9 mouse cellular contexts compared by ENCODE assay signal in the genomic region with DNA sequence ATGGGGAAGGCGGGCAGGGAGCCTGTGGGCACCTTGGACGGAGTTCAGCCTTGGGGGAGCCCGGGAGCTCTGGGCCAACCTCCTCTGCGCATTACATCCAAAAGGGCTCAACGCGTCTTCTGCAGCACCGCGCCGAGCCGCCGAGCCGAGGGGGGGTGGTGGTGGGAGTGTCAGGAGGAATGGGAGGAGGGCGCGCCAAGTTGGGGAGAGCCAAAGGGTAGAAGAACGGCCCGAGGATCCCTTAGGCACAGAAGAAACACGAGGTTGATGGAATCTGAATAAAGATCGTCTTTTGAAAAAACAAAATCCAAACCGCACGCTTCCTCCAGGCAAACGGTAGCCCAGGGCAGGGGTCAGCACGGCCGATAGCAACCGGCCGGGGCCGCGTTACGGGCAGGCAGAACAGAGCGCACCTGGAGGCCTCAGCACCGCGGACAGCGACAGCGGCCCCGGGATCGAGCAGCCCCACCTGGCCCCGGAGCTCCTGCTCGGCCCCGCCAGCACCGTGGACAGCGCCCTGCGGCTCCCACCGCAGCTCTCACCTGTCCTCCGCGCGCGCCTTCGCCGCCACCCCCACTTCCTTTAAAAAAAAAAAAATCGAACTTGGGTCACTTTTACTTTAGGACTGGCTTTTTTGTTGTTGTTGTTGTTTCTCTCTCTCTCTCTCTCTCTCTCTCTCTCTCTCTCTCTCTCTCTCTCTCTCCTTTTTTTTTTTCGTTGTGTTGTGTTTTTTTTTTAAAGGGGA. TPM values are rescaled to one million over a fixed set of nuclear protein-coding genes. Genes with fewer than 3 reads are reported as not detected.
DNase-seq lines count a peak whose midpoint lies in the region; ATAC-seq and TF ChIP-seq lines count a peak whose summit lies in the region.
"Had no signal": no experiment of that assay in that cellular context is flagged by ENCODE, and none has a peak within 500 bp of the region (broad histone marks: within the 10 kb centered on the region; RNA-seq: fewer than 3 reads in every experiment).

No protein-coding gene starts in this region.

- H3K27me3 ChIP-seq in forebrain, embryonic 12.5 days, result peaks cover 98% of the 10 kb centered on the region
- H3K27me3 ChIP-seq in forebrain, embryonic 16.5 days (replicated peaks; ENCODE audit: control insufficient read depth, insufficient read depth, low read length), result peaks cover 67% of the 10 kb centered on the region
- H3K27me3 ChIP-seq in hindbrain, embryonic 12.5 days, result peaks cover 98% of the 10 kb centered on the region
- peaks cover 95% of the 10 kb centered on the region for H3K27me3 ChIP-seq in limb, embryonic 14.5 days (ENCODE audit: control insufficient read depth, insufficient read depth, low read length)
- H3K27me3 ChIP-seq in midbrain, postnatal 0 days (ENCODE audit: insufficient read depth, low read length), result peaks cover 43% of the 10 kb centered on the region
- peaks cover 35% of the 10 kb centered on the region for H3K27me3 ChIP-seq in thymus, adult 2 months (ENCODE audit: control insufficient read depth, insufficient read depth, low read length)

- DNase-seq in embryo, embryonic 10 days (ENCODE audit: low spot score), result peak; percentile 84
- peak; percentile 80 for DNase-seq in limb, embryonic 14.5 days (ENCODE audit: low spot score)
- peak; percentile 50 for DNase-seq in midbrain, postnatal 0 days (ENCODE audit: low spot score)
- peak; percentile 91 for DNase-seq in thymus, adult 2 months

- H3K27ac ChIP-seq in forebrain, embryonic 12.5 days, result no peak overlapping the region
- H3K27ac ChIP-seq in forebrain, embryonic 16.5 days (ENCODE audit: low read length), result no peak overlapping the region
- no peak overlapping the region for H3K27ac ChIP-seq in hindbrain, embryonic 12.5 days
- H3K27ac ChIP-seq in limb, embryonic 14.5 days (replicated peaks; ENCODE audit: low read depth, low read length), result no peak overlapping the region
- peak overlapping the region; percentile 68 for H3K27ac ChIP-seq in midbrain, postnatal 0 days (ENCODE audit: low read depth, low read length)
- H3K27ac ChIP-seq in thymus, adult 2 months (ENCODE audit: control insufficient read depth, insufficient read depth, low read length), result no peak overlapping the region
- H3K27ac ChIP-seq: limb, embryonic 15.5 days had no signal

- H3K4me1 ChIP-seq in forebrain, embryonic 12.5 days, result peaks cover 32% of the 10 kb centered on the region
- peaks cover 17% of the 10 kb centered on the region for H3K4me1 ChIP-seq in forebrain, embryonic 16.5 days (replicated peaks; ENCODE audit: control insufficient read depth, insufficient read depth, low read length)
- peaks cover 32% of the 10 kb centered on the region for H3K4me1 ChIP-seq in hindbrain, embryonic 12.5 days
- H3K4me1 ChIP-seq in limb, embryonic 14.5 days (ENCODE audit: control insufficient read depth, insufficient read depth, low read length), result no peaks in the 10 kb centered on the region
- H3K4me1 ChIP-seq in midbrain, postnatal 0 days (ENCODE audit: insufficient read depth, low read length), result no peaks in the 10 kb centered on the region
- H3K4me1 ChIP-seq in thymus, adult 2 months (replicated peaks; ENCODE audit: control insufficient read depth, insufficient read depth, low read length), result peaks cover 5% of the 10 kb centered on the region; the same call in 1 of the 2 replicates

- no peak for TF ChIP-seq CTCF in midbrain, postnatal 0 days (IDR thresholded peaks at IDR 0.05)
- no peak for TF ChIP-seq CTCF in thymus, adult 2 months (IDR thresholded peaks at IDR 0.05; ENCODE audit: borderline replicate concordance, control insufficient read depth, extremely low read depth, insufficient read depth, low read length, poor library complexity)

- H3K9ac ChIP-seq in forebrain, embryonic 12.5 days, result no peak overlapping the region
- no peak overlapping the region for H3K9ac ChIP-seq in forebrain, embryonic 16.5 days (replicated peaks; ENCODE audit: low read depth, low read length)
- peak overlapping the region; percentile 8; the same call in 1 of the 2 replicates for H3K9ac ChIP-seq in hindbrain, embryonic 12.5 days
- H3K9ac ChIP-seq in limb, embryonic 14.5 days (ENCODE audit: low read depth, low read length, severe bottlenecking), result no peak overlapping the region
- peak overlapping the region; percentile 59 for H3K9ac ChIP-seq in midbrain, postnatal 0 days (replicated peaks; ENCODE audit: low read length, poor library complexity, severe bottlenecking)
- H3K9ac ChIP-seq: limb, embryonic 15.5 days had no signal

- no peak overlapping the region for H3K4me2 ChIP-seq in forebrain, embryonic 12.5 days
- no peak overlapping the region for H3K4me2 ChIP-seq in forebrain, embryonic 16.5 days (ENCODE audit: low read length)
- H3K4me2 ChIP-seq in hindbrain, embryonic 12.5 days (replicated peaks), result peak overlapping the region; percentile 31
- H3K4me2 ChIP-seq in limb, embryonic 14.5 days (replicated peaks; ENCODE audit: low read depth, low read length, severe bottlenecking), result peak overlapping the region; percentile 22; the same call in 1 of the 2 replicates
- peak overlapping the region; percentile 36 for H3K4me2 ChIP-seq in midbrain, postnatal 0 days (ENCODE audit: low read depth, low read length, poor library complexity, severe bottlenecking)
- H3K4me2 ChIP-seq: limb, embryonic 15.5 days had no signal

- WGBS in forebrain, embryonic 12.5 days, result under 1% methylated on average over 42 of the region's 50 CpGs
- WGBS in forebrain, embryonic 16.5 days, result under 1% methylated on average over 50 of the region's 50 CpGs
- WGBS in hindbrain, embryonic 12.5 days, result under 1% methylated on average over 48 of the region's 50 CpGs
- 1% methylated on average over 46 of the region's 50 CpGs for WGBS in limb, embryonic 14.5 days
- WGBS in midbrain, postnatal 0 days, result 1% methylated on average over 47 of the region's 50 CpGs
- WGBS in thymus, adult 2 months, result 3% methylated on average over 50 of the region's 50 CpGs

- peak overlapping the region; percentile 8 for H3K4me3 ChIP-seq in forebrain, embryonic 12.5 days (replicated peaks)
- H3K4me3 ChIP-seq in forebrain, embryonic 16.5 days (replicated peaks; ENCODE audit: low read length), result no peak overlapping the region
- H3K4me3 ChIP-seq in hindbrain, embryonic 12.5 days, result peak overlapping the region; percentile 20; the same call in 1 of the 2 replicates
- no peak overlapping the region; the same call in 1 of the 2 replicates for H3K4me3 ChIP-seq in limb, embryonic 14.5 days (replicated peaks; ENCODE audit: low read length)
- peak overlapping the region; percentile 41 for H3K4me3 ChIP-seq in midbrain, postnatal 0 days (ENCODE audit: low read depth, low read length)
- no peak overlapping the region for H3K4me3 ChIP-seq in thymus, adult 2 months (ENCODE audit: control insufficient read depth, insufficient read depth, low read length)
- H3K4me3 ChIP-seq: limb, embryonic 15.5 days had no signal

- no peaks in the 10 kb centered on the region for H3K36me3 ChIP-seq in forebrain, embryonic 12.5 days (replicated peaks)
- no peaks in the 10 kb centered on the region for H3K36me3 ChIP-seq in forebrain, embryonic 16.5 days (ENCODE audit: control insufficient read depth, insufficient read depth)
- H3K36me3 ChIP-seq in hindbrain, embryonic 12.5 days, result no peaks in the 10 kb centered on the region
- no peaks in the 10 kb centered on the region for H3K36me3 ChIP-seq in limb, embryonic 14.5 days (ENCODE audit: control insufficient read depth, insufficient read depth, low read length)
- no peaks in the 10 kb centered on the region for H3K36me3 ChIP-seq in midbrain, postnatal 0 days (ENCODE audit: insufficient read depth, low read length)
- no peaks in the 10 kb centered on the region for H3K36me3 ChIP-seq in thymus, adult 2 months (ENCODE audit: control insufficient read depth, insufficient read depth, low read length)
- H3K36me3 ChIP-seq: limb, embryonic 15.5 days had no signal

- no peaks in the 10 kb centered on the region for H3K9me3 ChIP-seq in forebrain, embryonic 12.5 days
- H3K9me3 ChIP-seq in forebrain, embryonic 16.5 days (ENCODE audit: control insufficient read depth, low read length), result no peaks in the 10 kb centered on the region
- no peaks in the 10 kb centered on the region for H3K9me3 ChIP-seq in hindbrain, embryonic 12.5 days (replicated peaks)
- no peaks in the 10 kb centered on the region for H3K9me3 ChIP-seq in limb, embryonic 14.5 days (ENCODE audit: control insufficient read depth, low read length)
- H3K9me3 ChIP-seq in midbrain, postnatal 0 days (ENCODE audit: low read length), result no peaks in the 10 kb centered on the region
- H3K9me3 ChIP-seq: limb, embryonic 15.5 days had no signal

- no peak for TF ChIP-seq POLR2A in limb, embryonic 14.5 days (IDR thresholded peaks at IDR 0.05; ENCODE audit: borderline replicate concordance, extremely low read depth, insufficient read depth, insufficient read length)
- TF ChIP-seq POLR2A in thymus, adult 2 months (IDR thresholded peaks at IDR 0.05; ENCODE audit: control insufficient read depth, extremely low read depth, insufficient read depth, low read length, poor library complexity), result no peak

- no peak for ATAC-seq in forebrain, embryonic 12.5 days (ENCODE audit: low FRiP score)
- ATAC-seq in forebrain, embryonic 16.5 days, result no peak
- 0 out of 2 replicates have a peak, but pooled peaks have one; percentile 36 for ATAC-seq in hindbrain, embryonic 12.5 days (ENCODE audit: low FRiP score)
- ATAC-seq in limb, embryonic 14.5 days (ENCODE audit: low FRiP score, low read depth), result peak; percentile 65
- ATAC-seq in midbrain, postnatal 0 days (ENCODE audit: low FRiP score), result peak; percentile 39; the same call in 1 of the 2 replicates
- ATAC-seq in megakaryocyte, adult 5-6 weeks (ENCODE audit: poor library complexity, severe bottlenecking), result no peak; the same call in 1 of the 2 replicates

RNA-seq across cellular contexts. Expression of a gene that starts 0.5 kb away (rescaled TPM):
- polyA plus RNA-seq in forebrain, embryonic 12.5 days (2016; fragmentation: Nextera tagmentation; extraction: Ambion mirVana), result 4.4 and 5.7 TPM in 2 replicates
- polyA plus RNA-seq in forebrain, embryonic 16.5 days (2015; fragmentation: Nextera tagmentation; extraction: Ambion mirVana), result 0.83 and 0.89 TPM in 2 replicates
- polyA plus RNA-seq in hindbrain, embryonic 12.5 days (2016; fragmentation: Nextera tagmentation; extraction: Ambion mirVana), result 9.0 and 9.9 TPM in 2 replicates
- 0.13 and 0.54 TPM in 2 replicates for polyA plus RNA-seq in limb, embryonic 14.5 days (2012; rRNA removed)
- not detected in 2 replicates for polyA plus RNA-seq in limb, embryonic 14.5 days (2014; fragmentation: Nextera tagmentation; extraction: Ambion mirVana)
- total RNA-seq in midbrain, postnatal 0 days (2014; rRNA removed), result 36.8 and 49.0 TPM in 2 replicates
- polyA plus RNA-seq in midbrain, postnatal 0 days (2015; fragmentation: Nextera tagmentation; extraction: Ambion mirVana), result 36.8 and 36.9 TPM in 2 replicates
- polyA plus RNA-seq in thymus, adult 2 months (2012; rRNA removed), result 0.13 and 0.14 TPM in 2 replicates
- not detected in 2 replicates for total RNA-seq in megakaryocyte, adult 5-6 weeks (2015)
- not detected in 2 replicates for total RNA-seq in megakaryocyte, adult 5-6 weeks (2017)

Comparison
In these comparisons a context has a peak if more than half of its experiments do, and no peak if none do; other contexts are left out.
1. H3K4me3 ChIP-seq: peak in forebrain, embryonic 12.5 days (single experiment), hindbrain, embryonic 12.5 days (single experiment) and midbrain, postnatal 0 days (single experiment); none in forebrain, embryonic 16.5 days (single experiment), limb, embryonic 14.5 days (single experiment) and thymus, adult 2 months (single experiment).
2. ATAC-seq: peak in hindbrain, embryonic 12.5 days (single experiment), limb, embryonic 14.5 days (single experiment) and midbrain, postnatal 0 days (single experiment); none in forebrain, embryonic 12.5 days (single experiment), forebrain, embryonic 16.5 days (single experiment) and megakaryocyte, adult 5-6 weeks (single experiment).
3. H3K4me2 ChIP-seq: peak in hindbrain, embryonic 12.5 days (single experiment), limb, embryonic 14.5 days (single experiment) and midbrain, postnatal 0 days (single experiment); none in forebrain, embryonic 12.5 days (single experiment) and forebrain, embryonic 16.5 days (single experiment).
4. H3K9ac ChIP-seq: peak in hindbrain, embryonic 12.5 days (single experiment) and midbrain, postnatal 0 days (single experiment); none in forebrain, embryonic 12.5 days (single experiment), forebrain, embryonic 16.5 days (single experiment) and limb, embryonic 14.5 days (single experiment).
5. Peak in every context shown above with its lines, with median percentiles within 50 percentile points of each other: DNase-seq.